Mouse (Mus musculus) limb, embryonic 13.5 days (tissue): Measurements from ENCODE around the gene Olfr275. TPM values are rescaled to one million over a fixed set of nuclear protein-coding genes. Genes with fewer than 3 reads are reported as not detected.
"Not testable (repeated sequence)": the region's sequence is repeated elsewhere in the genome, so short reads cannot be mapped to it uniquely, and the experiment has no call there.

Experiments used
- ATAC-seq: fragments of 200-750 bp; cut with Nextera tagmentation; 2 replicates; pipeline ENCODE4 v1.8.0; 2017; ENCODE audit warnings: low read depth, moderate number of reproducible peaks, moderate TSS enrichment; ENCODE audit not compliant: low FRiP score
- H3K27ac ChIP-seq: fragments of 300-500 bp; sonication (generic); 2 replicates; pipeline ENCODE4 v1.5.1; 2015; ENCODE audit warnings: inconsistent platforms, mild to moderate bottlenecking, moderate library complexity
- H3K27me3 ChIP-seq: fragments of 300-500 bp; sonication (generic); 2 replicates; pipeline ENCODE4 v1.6.1; 2015; ENCODE audit warnings: mild to moderate bottlenecking, inconsistent platforms
- H3K36me3 ChIP-seq: fragments of 300-500 bp; sonication (generic); 2 replicates; pipeline ENCODE4 v1.6.1; 2015; ENCODE audit warnings: inconsistent platforms, mild to moderate bottlenecking, moderate library complexity
- H3K4me1 ChIP-seq: fragments of 300-500 bp; sonication (generic); 2 replicates; pipeline ENCODE4 v1.6.1; 2015; ENCODE audit warnings: inconsistent platforms
- H3K4me2 ChIP-seq: fragments of 300-500 bp; sonication (generic); replicated peaks from 2 replicates; pipeline ENCODE4 v1.6.1; 2015; ENCODE audit warnings: inconsistent platforms, mild to moderate bottlenecking, moderate library complexity
- H3K4me3 ChIP-seq: fragments of 300-500 bp; sonication (generic); 2 replicates; pipeline ENCODE4 v1.5.1; 2015; ENCODE audit warnings: moderate library complexity, mild to moderate bottlenecking, inconsistent platforms
- H3K9ac ChIP-seq: fragments of 300-500 bp; sonication (generic); 2 replicates; pipeline ENCODE4 v1.6.1; 2015; ENCODE audit warnings: mild to moderate bottlenecking, inconsistent platforms
- H3K9me3 ChIP-seq: fragments of 300-500 bp; sonication (generic); 2 replicates; pipeline ENCODE4 v1.6.1; 2016; ENCODE audit warnings: inconsistent platforms
- WGBS: fragments of 180-500 bp; shearing (Covaris S2); methylation state at CpG from one replicate; pipeline ENCODE4 v1.1.7; 2015; 5-methylcytosine and 5-hydroxymethylcytosine counted together
- polyA plus RNA-seq: library from polyadenylated mRNA; unstranded; fragments of >200 nt; fragmentation: Nextera tagmentation; extraction: Ambion mirVana; gene quantifications from 2 replicates; pipeline ENCODE4 v1.2.1, GENCODE M21; 2015

Gene Olfr275
- polyA plus RNA-seq: not detected in 2 replicates

DNA sequence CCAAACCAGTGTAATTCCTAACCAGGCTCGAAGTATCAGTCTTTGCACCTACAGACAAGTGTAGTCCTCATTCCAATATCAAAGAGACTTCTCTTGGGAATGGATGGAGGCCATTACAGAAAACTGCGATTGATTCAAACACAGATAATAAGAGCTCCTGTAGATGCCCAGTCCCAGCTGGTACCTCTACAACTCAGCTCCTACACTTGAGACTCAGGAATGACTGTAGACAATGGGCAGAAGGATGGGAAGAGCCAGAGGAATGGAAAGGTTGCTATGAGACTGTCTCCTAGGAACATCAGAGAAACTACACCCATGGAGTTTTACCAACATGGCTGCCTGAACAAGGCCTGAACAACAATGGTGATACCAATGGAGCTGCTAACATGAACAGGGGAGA, at the start of gene Olfr275:
Olfr275 (plus strand) TSS at position 301 of the 400 bp plus-strand sequence.
- Histone ChIP-seq H3K4me3 (no peak within 1 kb of the TSS), H3K36me3 (no peaks in the 10 kb centered on the region), H3K4me2 (no peak within 1 kb of the TSS), H3K9ac (no peak within 1 kb of the TSS), H3K4me1 (no peaks in the 10 kb centered on the region), H3K9me3 (no peaks in the 10 kb centered on the region), H3K27ac (no peak within 1 kb of the TSS), H3K27me3 (no peaks in the 10 kb centered on the region)
- WGBS: 82% methylated on average over 2 of the region's 2 CpGs
- ATAC-seq: no peak

DNA sequence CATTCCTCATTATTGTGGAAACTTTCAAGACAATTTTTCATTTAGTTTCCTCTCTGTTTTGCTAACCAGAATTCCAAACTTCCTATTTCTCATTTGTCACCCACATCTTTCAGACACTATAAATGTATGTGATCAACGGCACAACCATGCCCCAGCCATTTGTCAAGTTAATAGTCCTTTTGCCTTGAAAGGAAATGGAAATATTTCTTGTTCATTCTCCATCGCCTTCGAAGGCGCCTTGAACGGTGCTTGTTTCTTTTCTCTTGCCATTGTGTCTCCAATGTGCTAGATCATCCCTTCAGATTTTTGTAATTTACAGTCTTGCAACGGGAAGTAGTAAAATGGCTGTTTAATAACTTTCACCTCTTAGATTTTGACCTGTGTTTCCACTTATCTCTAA, 48.8 kb upstream of the Olfr275 start:
- WGBS: 64% methylated on average over 6 of the region's 6 CpGs
- no peaks in the 10 kb centered on the region for H3K4me1 ChIP-seq
- no peaks in the 10 kb centered on the region for H3K36me3 ChIP-seq
- ATAC-seq: no peak
- H3K27me3 ChIP-seq: no peaks in the 10 kb centered on the region
- no peak overlapping the region for H3K4me3 ChIP-seq
- no peak overlapping the region for H3K9ac ChIP-seq
- no peak overlapping the region for H3K27ac ChIP-seq
- H3K4me2 ChIP-seq: no peak overlapping the region
- no peaks in the 10 kb centered on the region for H3K9me3 ChIP-seq

DNA sequence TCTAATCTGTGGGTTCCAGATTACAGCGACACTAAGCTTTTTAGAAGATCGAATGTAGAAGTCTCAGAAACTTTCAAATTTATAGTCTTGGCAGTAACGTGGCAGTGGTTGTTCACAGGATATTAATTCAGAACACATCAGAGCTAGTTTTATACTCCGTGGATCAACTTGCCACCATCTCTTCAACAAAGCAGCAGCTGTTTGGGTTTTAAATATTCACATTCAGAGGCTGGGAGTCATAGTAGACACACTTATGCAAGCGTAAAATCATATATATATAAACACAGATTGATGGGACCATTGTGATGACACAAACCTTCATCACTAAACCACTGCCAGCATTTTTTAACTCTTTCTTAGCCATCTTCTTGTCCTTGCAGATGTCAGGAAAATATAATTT, 42.2 kb upstream of the Olfr275 start:
- H3K9ac ChIP-seq: no peak overlapping the region
- ATAC-seq: no peak
- WGBS: 60% methylated on average over 5 of the region's 5 CpGs
- H3K4me1 ChIP-seq: no peaks in the 10 kb centered on the region
- no peak overlapping the region for H3K4me3 ChIP-seq
- H3K27me3 ChIP-seq: no peaks in the 10 kb centered on the region
- no peak overlapping the region for H3K27ac ChIP-seq
- no peaks in the 10 kb centered on the region for H3K9me3 ChIP-seq
- no peaks in the 10 kb centered on the region for H3K36me3 ChIP-seq
- H3K4me2 ChIP-seq: no peak overlapping the region

DNA sequence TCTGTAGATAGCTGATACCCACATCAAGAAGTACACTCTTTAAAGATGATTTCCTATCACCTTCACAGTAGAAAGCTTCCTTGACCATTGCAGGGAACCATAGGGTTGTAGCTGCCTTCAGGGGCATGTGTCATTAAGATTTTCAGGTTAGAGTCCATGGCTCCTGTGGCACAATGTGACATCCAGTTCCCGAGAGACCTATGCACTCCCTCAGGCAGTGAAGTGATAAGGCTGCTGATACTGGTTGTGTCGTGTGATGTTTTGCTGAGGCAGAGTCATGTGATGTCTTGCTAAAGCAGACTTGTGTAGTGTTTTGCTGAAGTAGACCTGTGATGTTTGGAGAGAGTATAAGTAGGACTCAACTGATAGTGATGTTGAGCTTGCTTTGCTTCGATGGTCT, 14.4 kb upstream of the Olfr275 start:
- Histone ChIP-seq H3K9ac (no peak overlapping the region), H3K9me3 (no peaks in the 10 kb centered on the region), H3K27me3 (no peaks in the 10 kb centered on the region), H3K27ac (no peak overlapping the region), H3K4me2 (no peak overlapping the region), H3K4me3 (no peak overlapping the region), H3K36me3 (no peaks in the 10 kb centered on the region), H3K4me1 (no peaks in the 10 kb centered on the region)
- WGBS: 83% methylated on average over 3 of the region's 3 CpGs
- no peak for ATAC-seq

DNA sequence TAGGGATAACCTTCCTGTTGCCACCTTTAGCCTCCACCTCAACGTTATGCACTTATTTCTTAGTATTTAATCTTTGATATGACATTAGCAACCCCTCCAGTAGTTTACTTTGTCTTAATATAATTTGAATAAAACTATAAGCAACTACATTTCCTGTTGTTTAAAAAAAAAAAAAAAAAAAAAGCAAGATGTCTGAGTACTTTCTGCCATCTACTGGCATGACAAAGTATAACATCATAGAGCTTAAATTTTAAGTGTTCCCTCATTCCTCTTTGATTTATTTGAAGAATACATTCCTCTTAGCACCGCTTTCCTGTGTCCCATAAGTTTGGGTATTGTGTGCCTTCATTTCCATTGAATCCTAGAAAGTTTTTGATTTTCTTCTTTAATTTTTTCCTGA, 2.5 kb upstream of the Olfr275 start:
- Histone ChIP-seq H3K9me3 (no peaks in the 10 kb centered on the region), H3K9ac (no peak overlapping the region), H3K27me3 (no peaks in the 10 kb centered on the region), H3K27ac (no peak overlapping the region), H3K4me1 (no peaks in the 10 kb centered on the region), H3K4me3 (no peak overlapping the region), H3K4me2 (no peak overlapping the region), H3K36me3 (no peaks in the 10 kb centered on the region)
- ATAC-seq: no peak
- 31% methylated on average over 2 of the region's 2 CpGs for WGBS

DNA sequence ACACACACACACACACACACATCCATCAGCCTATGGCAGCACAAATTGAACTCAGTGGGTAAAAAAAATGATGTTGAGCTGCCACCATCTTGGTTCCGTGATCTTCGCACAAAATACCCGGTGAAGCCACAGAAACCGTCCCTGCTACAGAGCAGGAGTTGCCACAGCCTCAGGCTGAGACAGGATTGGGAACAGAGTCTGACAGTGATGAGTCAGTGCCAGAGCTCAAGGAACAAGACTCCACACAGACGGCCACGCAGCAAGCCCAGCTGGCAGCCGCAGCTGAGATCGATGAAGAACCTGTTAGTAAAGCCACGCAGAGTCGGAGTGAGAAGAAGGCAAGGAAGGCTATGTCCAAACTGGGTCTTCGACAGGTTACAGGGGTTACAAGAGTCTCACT, 7.0 kb downstream of the Olfr275 start:
- no peak for ATAC-seq
- Histone ChIP-seq H3K4me2 (no peak overlapping the region), H3K36me3 (no peaks in the 10 kb centered on the region), H3K4me1 (no peaks in the 10 kb centered on the region), H3K9me3 (no peaks in the 10 kb centered on the region), H3K27ac (no peak overlapping the region), H3K4me3 (no peak overlapping the region), H3K27me3 (no peaks in the 10 kb centered on the region), H3K9ac (no peak overlapping the region)
- 93% methylated on average over 11 of the region's 11 CpGs for WGBS

DNA sequence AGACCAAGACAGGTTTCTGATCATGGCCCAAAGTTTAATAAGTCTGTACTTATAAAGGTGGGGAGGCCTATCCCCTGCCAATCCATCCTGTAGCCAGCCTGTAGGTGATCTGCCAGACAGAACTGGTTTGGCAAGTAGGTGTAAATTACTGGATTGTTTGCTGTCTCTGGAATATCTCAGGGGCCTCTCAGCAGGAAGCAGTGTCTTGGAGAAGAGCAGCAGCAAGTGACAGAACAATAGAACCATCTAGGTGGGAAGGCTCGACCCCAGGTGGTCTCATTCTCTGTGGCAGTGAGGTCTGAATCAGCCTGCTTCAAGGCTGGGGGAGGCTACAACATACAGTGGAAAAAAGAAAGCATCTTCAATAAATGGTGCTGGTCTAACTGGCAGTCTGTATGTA, 31.0 kb downstream of the Olfr275 start:
- H3K4me2 ChIP-seq, H3K9ac ChIP-seq, H3K4me1 ChIP-seq, H3K9me3 ChIP-seq, ATAC-seq, H3K36me3 ChIP-seq, H3K4me3 ChIP-seq, H3K27me3 ChIP-seq, H3K27ac ChIP-seq: not testable (repeated sequence)
- WGBS: 37% methylated on average over 1 of the region's 1 CpGs

DNA sequence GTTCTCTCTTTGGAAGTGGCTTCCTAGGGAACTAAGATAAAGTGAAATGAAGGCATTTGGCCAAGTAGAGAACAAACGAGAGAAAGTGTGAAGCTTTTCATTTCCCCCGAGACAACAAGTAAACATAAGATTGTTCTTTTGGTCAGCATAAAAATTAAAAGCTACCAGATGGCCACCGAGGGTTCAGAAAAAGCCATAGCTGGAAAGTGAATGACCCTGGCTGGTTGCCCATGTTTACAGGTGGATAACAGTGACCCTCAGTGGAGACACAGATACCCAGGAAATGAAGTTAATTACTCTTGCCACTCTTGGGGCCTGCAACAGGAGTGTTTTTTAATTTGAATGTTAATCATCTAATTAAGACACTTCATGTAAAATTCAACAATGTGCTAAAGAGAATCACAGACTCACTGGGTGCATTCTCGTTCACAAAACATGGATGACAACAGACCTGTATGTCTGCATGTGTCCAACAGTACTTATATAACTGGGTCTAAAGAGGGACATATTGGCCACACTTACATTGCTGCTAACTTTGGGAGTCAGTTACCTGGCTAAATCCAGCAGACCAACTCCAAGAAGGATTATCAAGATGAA, 34.7 kb downstream of the Olfr275 start:
- H3K27ac ChIP-seq: no peak overlapping the region
- no peak overlapping the region for H3K9ac ChIP-seq
- no peaks in the 10 kb centered on the region for H3K9me3 ChIP-seq
- no peaks in the 10 kb centered on the region for H3K36me3 ChIP-seq
- no peaks in the 10 kb centered on the region for H3K4me1 ChIP-seq
- 32% methylated on average over 4 of the region's 4 CpGs for WGBS
- no peak overlapping the region for H3K4me2 ChIP-seq
- no peak for ATAC-seq
- H3K27me3 ChIP-seq: no peaks in the 10 kb centered on the region
- no peak overlapping the region for H3K4me3 ChIP-seq

DNA sequence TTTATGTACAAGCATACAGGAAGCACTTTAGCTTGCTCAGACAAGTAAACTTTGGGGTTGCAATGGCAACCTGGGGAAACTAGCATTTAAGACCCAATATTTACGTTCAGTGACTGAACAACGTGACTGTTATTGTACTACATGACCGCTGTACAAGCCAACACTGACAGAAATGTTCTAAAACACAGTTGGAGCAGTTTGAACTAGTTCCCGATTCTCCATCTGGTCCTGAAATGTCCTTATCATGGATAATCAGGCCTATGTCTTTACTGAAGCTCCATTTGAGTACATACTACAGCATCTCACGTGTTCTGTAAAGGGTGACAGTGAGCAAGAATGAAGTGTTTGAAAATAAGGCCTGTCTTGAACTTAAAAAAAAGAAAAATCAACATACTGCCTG, 35.3 kb downstream of the Olfr275 start:
- no peaks in the 10 kb centered on the region for H3K27me3 ChIP-seq
- no peaks in the 10 kb centered on the region for H3K9me3 ChIP-seq
- H3K4me2 ChIP-seq: no peak overlapping the region
- H3K36me3 ChIP-seq: no peaks in the 10 kb centered on the region
- ATAC-seq: no peak
- H3K27ac ChIP-seq: no peak overlapping the region
- H3K4me3 ChIP-seq: no peak overlapping the region
- H3K4me1 ChIP-seq: no peaks in the 10 kb centered on the region
- no peak overlapping the region for H3K9ac ChIP-seq
- 79% methylated on average over 5 of the region's 5 CpGs for WGBS

DNA sequence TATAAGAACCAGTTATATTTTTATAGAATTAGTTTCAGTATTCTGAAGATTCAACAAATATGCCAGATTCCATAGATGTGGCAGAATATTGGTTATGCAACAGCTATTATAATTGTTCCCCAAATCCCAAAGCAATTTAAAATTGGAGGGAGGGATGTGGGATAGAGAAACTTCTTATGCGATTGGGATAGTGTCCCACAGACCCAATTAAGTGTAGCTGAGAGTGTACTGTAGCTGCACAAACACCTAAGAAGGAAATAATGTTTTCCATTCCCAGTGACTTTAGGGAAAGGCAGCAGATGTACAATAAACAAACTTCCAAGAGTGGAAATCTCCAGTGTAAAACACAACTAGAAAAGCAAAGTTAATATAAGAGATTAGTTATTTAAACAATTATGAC, 44.7 kb downstream of the Olfr275 start, which contains the start of gene Olfr273:
Olfr273 (minus strand) TSS at position 101 of the 400 bp plus-strand sequence.
- 62% methylated on average over 1 of the region's 1 CpGs for WGBS
- Histone ChIP-seq H3K27me3 (no peaks in the 10 kb centered on the region), H3K9me3 (no peaks in the 10 kb centered on the region), H3K4me1 (no peaks in the 10 kb centered on the region), H3K4me3 (no peak within 1 kb of the TSS), H3K9ac (no peak within 1 kb of the TSS), H3K4me2 (no peak within 1 kb of the TSS), H3K36me3 (no peaks in the 10 kb centered on the region), H3K27ac (no peak within 1 kb of the TSS)
- no peak for ATAC-seq

DNA sequence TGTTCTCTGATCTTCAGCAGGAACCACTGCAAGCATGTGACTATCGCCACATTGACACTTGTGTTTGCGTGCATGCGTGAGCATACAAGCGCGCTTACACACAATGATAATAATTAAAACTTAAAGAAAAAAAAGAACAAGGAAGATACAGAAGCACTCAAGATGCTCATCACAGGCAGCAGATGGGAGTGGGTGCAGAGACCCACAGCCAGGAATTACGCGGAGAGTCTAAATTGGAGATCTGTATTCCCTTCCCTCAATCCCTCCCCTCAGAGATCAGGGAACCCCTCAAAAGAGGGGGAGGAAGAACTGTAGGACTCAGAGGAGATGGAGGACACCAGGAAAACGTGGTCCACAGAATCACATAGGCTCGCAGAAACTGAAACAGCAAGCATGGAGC, 49.8 kb downstream of the Olfr275 start:
- H3K9ac ChIP-seq: no peak overlapping the region
- no peak overlapping the region for H3K4me3 ChIP-seq
- H3K9me3 ChIP-seq: no peaks in the 10 kb centered on the region
- no peak overlapping the region for H3K27ac ChIP-seq
- H3K36me3 ChIP-seq: no peaks in the 10 kb centered on the region
- no peak for ATAC-seq
- WGBS: 92% methylated on average over 9 of the region's 9 CpGs
- H3K4me2 ChIP-seq: no peak overlapping the region
- no peaks in the 10 kb centered on the region for H3K27me3 ChIP-seq
- no peaks in the 10 kb centered on the region for H3K4me1 ChIP-seq
